Mouse (Mus musculus): ENCODE results near the gene Tm2d3. TPM values are rescaled to one million over a fixed set of nuclear protein-coding genes. Genes with fewer than 3 reads are reported as not detected.

Gene Tm2d3
- polyA plus RNA-seq, 1 experiment from 2014 or later = 68.7 TPM

GRCm38 (mm10) chr7:65708506-65708905 is 17.5 kb downstream of the Tm2d3 start:
- no peak overlapping the region for H3K4me2 ChIP-seq (replicated peaks)
- no peak for ATAC-seq (ENCODE audit: insufficient number of reproducible peaks, insufficient read depth, low FRiP score, low TSS enrichment)
- H3K4me1 ChIP-seq = peaks cover 4% of the 10 kb centered on the region; the same call in 1 of the 2 replicates
- no peaks in the 10 kb centered on the region for H3K9me3 ChIP-seq
- WGBS = 90% methylated on average over 1 of the region's 1 CpGs
- no peak overlapping the region for H3K9ac ChIP-seq
- no peaks in the 10 kb centered on the region for H3K27me3 ChIP-seq
- no peak overlapping the region for H3K27ac ChIP-seq
- no peak overlapping the region for H3K4me3 ChIP-seq
- H3K36me3 ChIP-seq = no peaks in the 10 kb centered on the region

GRCm38 (mm10) chr7:65710301-65710700 is 19.3 kb downstream of the Tm2d3 start:
- 65% methylated on average over 3 of the region's 3 CpGs for WGBS
- Histone ChIP-seq H3K4me3 (no peak overlapping the region), H3K27me3 (no peaks in the 10 kb centered on the region), H3K4me2 (replicated peaks) (no peak overlapping the region), H3K9me3 (no peaks in the 10 kb centered on the region), H3K4me1 (peaks cover under 1% of the 10 kb centered on the region; the same call in 1 of the 2 replicates), H3K27ac (no peak overlapping the region), H3K36me3 (no peaks in the 10 kb centered on the region), H3K9ac (no peak overlapping the region)
- ATAC-seq (ENCODE audit: insufficient number of reproducible peaks, insufficient read depth, low FRiP score, low TSS enrichment) = no peak

- H3K27ac ChIP-seq = no peak overlapping the region
- H3K4me2 ChIP-seq (replicated peaks) = no peak overlapping the region
- no peak for ATAC-seq (ENCODE audit: insufficient number of reproducible peaks, insufficient read depth, low FRiP score, low TSS enrichment)
- no peak overlapping the region for H3K9ac ChIP-seq
- 59% methylated on average over 5 of the region's 5 CpGs for WGBS
- no peak overlapping the region for H3K4me3 ChIP-seq
- H3K36me3 ChIP-seq = no peaks in the 10 kb centered on the region
- H3K4me1 ChIP-seq = no peaks in the 10 kb centered on the region
- no peaks in the 10 kb centered on the region for H3K9me3 ChIP-seq
- no peaks in the 10 kb centered on the region for H3K27me3 ChIP-seq
These were observed 22.8 kb downstream of the Tm2d3 start for GRCm38 (mm10) chr7:65713782-65714181.

GRCm38 (mm10) chr7:65714304-65714703 is 23.3 kb downstream of the Tm2d3 start:
- no peaks in the 10 kb centered on the region for H3K27me3 ChIP-seq
- 84% methylated on average over 4 of the region's 4 CpGs for WGBS
- H3K36me3 ChIP-seq = no peaks in the 10 kb centered on the region
- no peak for ATAC-seq (ENCODE audit: insufficient number of reproducible peaks, insufficient read depth, low FRiP score, low TSS enrichment)
- no peaks in the 10 kb centered on the region for H3K9me3 ChIP-seq
- H3K4me1 ChIP-seq = no peaks in the 10 kb centered on the region
- no peak overlapping the region for H3K27ac ChIP-seq
- H3K9ac ChIP-seq = no peak overlapping the region
- H3K4me2 ChIP-seq (replicated peaks) = no peak overlapping the region
- H3K4me3 ChIP-seq = no peak overlapping the region

- H3K36me3 ChIP-seq = no peaks in the 10 kb centered on the region
- no peak overlapping the region for H3K9ac ChIP-seq
- no peak overlapping the region for H3K4me2 ChIP-seq (replicated peaks)
- ATAC-seq (ENCODE audit: insufficient number of reproducible peaks, insufficient read depth, low FRiP score, low TSS enrichment) = no peak
- H3K9me3 ChIP-seq = no peaks in the 10 kb centered on the region
- H3K27me3 ChIP-seq = no peaks in the 10 kb centered on the region
- 82% methylated on average over 2 of the region's 2 CpGs for WGBS
- H3K27ac ChIP-seq = no peak overlapping the region
- H3K4me3 ChIP-seq = no peak overlapping the region
- H3K4me1 ChIP-seq = no peaks in the 10 kb centered on the region
These were observed 43.1 kb downstream of the Tm2d3 start for GRCm38 (mm10) chr7:65734024-65734423.

GRCm38 (mm10) chr7:65735261-65735660 is 44.3 kb downstream of the Tm2d3 start:
- Histone ChIP-seq H3K36me3 (no peaks in the 10 kb centered on the region), H3K27me3 (no peaks in the 10 kb centered on the region), H3K4me2 (replicated peaks) (no peak overlapping the region), H3K4me1 (no peaks in the 10 kb centered on the region), H3K4me3 (no peak overlapping the region), H3K9ac (no peak overlapping the region), H3K27ac (no peak overlapping the region), H3K9me3 (no peaks in the 10 kb centered on the region)
- 89% methylated on average over 3 of the region's 3 CpGs for WGBS
- no peak for ATAC-seq (ENCODE audit: insufficient number of reproducible peaks, insufficient read depth, low FRiP score, low TSS enrichment)

GRCm38 (mm10) chr7:65737286-65738040 is 46.5 kb downstream of the Tm2d3 start:
- no peak overlapping the region for H3K4me3 ChIP-seq
- H3K4me1 ChIP-seq = no peaks in the 10 kb centered on the region
- no peaks in the 10 kb centered on the region for H3K27me3 ChIP-seq
- no peak overlapping the region for H3K9ac ChIP-seq
- H3K9me3 ChIP-seq = no peaks in the 10 kb centered on the region
- no peak overlapping the region for H3K27ac ChIP-seq
- no peak overlapping the region for H3K4me2 ChIP-seq (replicated peaks)
- H3K36me3 ChIP-seq = no peaks in the 10 kb centered on the region
- WGBS = 70% methylated on average over 12 of the region's 12 CpGs
- ATAC-seq (ENCODE audit: insufficient number of reproducible peaks, insufficient read depth, low FRiP score, low TSS enrichment) = no peak

GRCm38 (mm10) chr7:65742857-65743256 is 51.9 kb downstream of the Tm2d3 start:
- no peaks in the 10 kb centered on the region for H3K27me3 ChIP-seq
- WGBS = 93% methylated on average over 8 of the region's 8 CpGs
- no peak overlapping the region for H3K4me2 ChIP-seq (replicated peaks)
- H3K9me3 ChIP-seq = no peaks in the 10 kb centered on the region
- no peak overlapping the region for H3K4me3 ChIP-seq
- no peaks in the 10 kb centered on the region for H3K36me3 ChIP-seq
- no peak overlapping the region for H3K9ac ChIP-seq
- no peak overlapping the region for H3K27ac ChIP-seq
- no peaks in the 10 kb centered on the region for H3K4me1 ChIP-seq
- ATAC-seq (ENCODE audit: insufficient number of reproducible peaks, insufficient read depth, low FRiP score, low TSS enrichment) = no peak

GRCm38 (mm10) chr7:65747990-65748955 is 57.3 kb downstream of the Tm2d3 start:
- Histone ChIP-seq H3K4me1 (no peaks in the 10 kb centered on the region), H3K9ac (no peak overlapping the region), H3K4me2 (replicated peaks) (no peak overlapping the region), H3K36me3 (no peaks in the 10 kb centered on the region), H3K27ac (no peak overlapping the region), H3K4me3 (no peak overlapping the region), H3K27me3 (no peaks in the 10 kb centered on the region), H3K9me3 (no peaks in the 10 kb centered on the region)
- 88% methylated on average over 11 of the region's 11 CpGs for WGBS
- no peak for ATAC-seq (ENCODE audit: insufficient number of reproducible peaks, insufficient read depth, low FRiP score, low TSS enrichment)

Other genes with a start within 250 kb of the Tm2d3 start
- gene Tjp1, start 163.4 kb upstream of the Tm2d3 start, polyA plus RNA-seq (2016; fragmentation: Nextera tagmentation; extraction: Ambion mirVana) = 23.1 and 27.6 TPM in 2 replicates
- gene Tarsl2, start 46.3 kb upstream of the Tm2d3 start, polyA plus RNA-seq (2016; fragmentation: Nextera tagmentation; extraction: Ambion mirVana) = 10.6 and 12.4 TPM in 2 replicates
- 2.0 and 2.1 TPM in 2 replicates for gene Pcsk6, start 170.6 kb downstream of the Tm2d3 start, polyA plus RNA-seq (2016; fragmentation: Nextera tagmentation; extraction: Ambion mirVana)